Mouse (Mus musculus) c-Kit-positive CD71-positive TER-119-positive erythroid progenitor cells, embryonic 14.5 days (primary cell): ENCODE data around the gene Olfr988.
"Not testable (repeated sequence)": the region's sequence is repeated elsewhere in the genome, so short reads cannot be mapped to it uniquely, and the experiment has no call there.

Experiments used
- DNase-seq: peaks from one replicate; pipeline ENCODE4 v3.0.0-alpha.2; 2013; ENCODE audit warnings: low spot score

Gene Olfr988

GRCm38 (mm10) chr2:85363127-85363526 is at the start of gene Olfr988:
TSS of gene Olfr988 (minus strand) at chr2:85363227.
- DNase-seq, result not testable (repeated sequence)

- DNase-seq, result no peak
Measured at GRCm38 (mm10) chr2:85409369-85409768, 46.3 kb upstream of the Olfr988 start, which contains the start of gene Olfr992. TSS of gene Olfr992 (minus strand) at chr2:85409469.

- DNase-seq, result no peak
Measured at GRCm38 (mm10) chr2:85339972-85340371, 23.1 kb downstream of the Olfr988 start.

GRCm38 (mm10) chr2:85339215-85339614 is 23.8 kb downstream of the Olfr988 start, which contains the start of gene Olfr987:
TSS of gene Olfr987 (minus strand) at chr2:85339315.
- not testable (repeated sequence) for DNase-seq

- no peak for DNase-seq
Measured at GRCm38 (mm10) chr2:85319106-85319505, 43.9 kb downstream of the Olfr988 start.
